Mouse (Mus musculus): ENCODE measurements around the gene Crim1.

Crim1 gene

GRCm38 (mm10) chr17:78347111-78347801 is 147.2 kb downstream of the Crim1 start:
- in situ Hi-C loops (cut with MboI; ENCODE audit: low pct_unique_long_range_greater_than_20kb in 1 of 2, low sequenced_read_pairs in 2 of 2, unreplicated experiment in 1 of 2) = no loop called here

GRCm38 (mm10) chr17:78351676-78352499 is 151.8 kb downstream of the Crim1 start:
- in situ Hi-C loops (cut with MboI; ENCODE audit: low pct_unique_long_range_greater_than_20kb in 1 of 2, low sequenced_read_pairs in 2 of 2, unreplicated experiment in 1 of 2) = no loop called here

GRCm38 (mm10) chr17:78352500-78352855 is 152.4 kb downstream of the Crim1 start:
- in situ Hi-C loops (cut with MboI; ENCODE audit: low pct_unique_long_range_greater_than_20kb in 1 of 2, low sequenced_read_pairs in 2 of 2, unreplicated experiment in 1 of 2) = no loop called here

- in situ Hi-C loops (cut with MboI; ENCODE audit: low pct_unique_long_range_greater_than_20kb in 1 of 2, low sequenced_read_pairs in 2 of 2, unreplicated experiment in 1 of 2) = no loop called here
These were observed 154.4 kb downstream of the Crim1 start for GRCm38 (mm10) chr17:78354411-78354810.

- in situ Hi-C loops (cut with MboI; ENCODE audit: low pct_unique_long_range_greater_than_20kb in 1 of 2, low sequenced_read_pairs in 2 of 2, unreplicated experiment in 1 of 2) = no loop called here
These were observed 154.8 kb downstream of the Crim1 start for GRCm38 (mm10) chr17:78354871-78355270.

GRCm38 (mm10) chr17:78355611-78356010 is 155.6 kb downstream of the Crim1 start:
- in situ Hi-C loops (cut with MboI; ENCODE audit: low pct_unique_long_range_greater_than_20kb in 1 of 2, low sequenced_read_pairs in 2 of 2, unreplicated experiment in 1 of 2) = no loop called here

GRCm38 (mm10) chr17:78357753-78358152 is 157.7 kb downstream of the Crim1 start:
- in situ Hi-C loops (cut with MboI; ENCODE audit: low pct_unique_long_range_greater_than_20kb in 1 of 2, low sequenced_read_pairs in 2 of 2, unreplicated experiment in 1 of 2) = no loop called here

GRCm38 (mm10) chr17:78358251-78358726 is 158.2 kb downstream of the Crim1 start:
- in situ Hi-C loops (cut with MboI; ENCODE audit: low pct_unique_long_range_greater_than_20kb in 1 of 2, low sequenced_read_pairs in 2 of 2, unreplicated experiment in 1 of 2) = no loop called here

GRCm38 (mm10) chr17:78361939-78362728 is 162.1 kb downstream of the Crim1 start:
- in situ Hi-C loops (cut with MboI; ENCODE audit: low pct_unique_long_range_greater_than_20kb in 1 of 2, low sequenced_read_pairs in 2 of 2, unreplicated experiment in 1 of 2) = no loop called here

- in situ Hi-C loops (cut with MboI; ENCODE audit: low pct_unique_long_range_greater_than_20kb in 1 of 2, low sequenced_read_pairs in 2 of 2, unreplicated experiment in 1 of 2) = no loop called here
These were observed 164.7 kb downstream of the Crim1 start for GRCm38 (mm10) chr17:78364555-78365302.

GRCm38 (mm10) chr17:78366070-78366469 is 166.0 kb downstream of the Crim1 start:
- in situ Hi-C loops (cut with MboI; ENCODE audit: low pct_unique_long_range_greater_than_20kb in 1 of 2, low sequenced_read_pairs in 2 of 2, unreplicated experiment in 1 of 2) = no loop called here

- in situ Hi-C loops (cut with MboI; ENCODE audit: low pct_unique_long_range_greater_than_20kb in 1 of 2, low sequenced_read_pairs in 2 of 2, unreplicated experiment in 1 of 2) = no loop called here
These were observed 168.4 kb downstream of the Crim1 start for GRCm38 (mm10) chr17:78368481-78368880.

- in situ Hi-C loops (cut with MboI; ENCODE audit: low pct_unique_long_range_greater_than_20kb in 1 of 2, low sequenced_read_pairs in 2 of 2, unreplicated experiment in 1 of 2) = no loop called here
These were observed 170.4 kb downstream of the Crim1 start for GRCm38 (mm10) chr17:78370445-78370844.

- in situ Hi-C loops (cut with MboI; ENCODE audit: low pct_unique_long_range_greater_than_20kb in 1 of 2, low sequenced_read_pairs in 2 of 2, unreplicated experiment in 1 of 2) = no loop called here
These were observed 173.1 kb downstream of the Crim1 start for GRCm38 (mm10) chr17:78373174-78373573.

GRCm38 (mm10) chr17:78373849-78374248 is 173.8 kb downstream of the Crim1 start:
- in situ Hi-C loops (cut with MboI; ENCODE audit: low pct_unique_long_range_greater_than_20kb in 1 of 2, low sequenced_read_pairs in 2 of 2, unreplicated experiment in 1 of 2) = no loop called here

- in situ Hi-C loops (cut with MboI; ENCODE audit: low pct_unique_long_range_greater_than_20kb in 1 of 2, low sequenced_read_pairs in 2 of 2, unreplicated experiment in 1 of 2) = no loop called here
These were observed 174.7 kb downstream of the Crim1 start for GRCm38 (mm10) chr17:78374756-78375155.

- in situ Hi-C loops (cut with MboI; ENCODE audit: low pct_unique_long_range_greater_than_20kb in 1 of 2, low sequenced_read_pairs in 2 of 2, unreplicated experiment in 1 of 2) = no loop called here
These were observed 176.5 kb downstream of the Crim1 start for GRCm38 (mm10) chr17:78376587-78376986.

GRCm38 (mm10) chr17:78379079-78379729 is 179.2 kb downstream of the Crim1 start:
- in situ Hi-C loops (cut with MboI; ENCODE audit: low pct_unique_long_range_greater_than_20kb in 1 of 2, low sequenced_read_pairs in 2 of 2, unreplicated experiment in 1 of 2) = no loop called here
